ENCODE assay signal across 8 mouse cellular contexts in genomic region chr19:6076564-6077393, GRCm38 (mm10). TPM values are rescaled to one million over a fixed set of nuclear protein-coding genes. Genes with fewer than 3 reads are reported as not detected.
DNase-seq lines count a peak whose midpoint lies in the region; ATAC-seq lines count a peak whose summit lies in the region.

Gene Vps51, minus strand, starts transcription at chr19:6077231.

- H3K9ac ChIP-seq in hindbrain, embryonic 14.5 days: peak within 1 kb of the TSS; percentile 72

- 1% methylated on average over 33 of the region's 33 CpGs for WGBS in hindbrain, embryonic 14.5 days

- H3K4me1 ChIP-seq in hindbrain, embryonic 14.5 days (replicated peaks; ENCODE audit: control insufficient read depth, insufficient read depth, low read length): peaks cover 8% of the 10 kb centered on the region

- peak within 1 kb of the TSS; percentile 87 for H3K4me2 ChIP-seq in hindbrain, embryonic 14.5 days (replicated peaks)

- peaks cover 49% of the 10 kb centered on the region for H3K36me3 ChIP-seq in hindbrain, embryonic 14.5 days (replicated peaks; ENCODE audit: control insufficient read depth, insufficient read depth)

- peak; percentile 90 for ATAC-seq in hindbrain, embryonic 14.5 days (ENCODE audit: low FRiP score)

- DNase-seq in WW6 (ENCODE audit: low read depth, low spot score): peak; percentile 72
- DNase-seq in cerebellum, postnatal 36 days: peak; percentile 84 to 92
- peak; percentile 89 to 93 for DNase-seq in frontal cortex, postnatal 36 days (ENCODE audit: low spot score in 2 of 2)
- peak; percentile 90 for DNase-seq in hindbrain, embryonic 14.5 days (ENCODE audit: low spot score)
- DNase-seq in layer of hippocampus, postnatal 36 days: peak; percentile 79 to 83
- DNase-seq in lung, postnatal 36 days: peak; percentile 94
- peak; percentile 96 for DNase-seq in retina, embryonic 14.5 days (ENCODE audit: low spot score)
- DNase-seq in thymus, postnatal 36 days: peak; percentile 81 to 83

- no peaks in the 10 kb centered on the region for H3K9me3 ChIP-seq in hindbrain, embryonic 14.5 days (ENCODE audit: control insufficient read depth, low read length)

- no peaks in the 10 kb centered on the region for H3K27me3 ChIP-seq in hindbrain, embryonic 14.5 days (ENCODE audit: control insufficient read depth, insufficient read depth, low read length)

- H3K4me3 ChIP-seq in hindbrain, embryonic 14.5 days (replicated peaks; ENCODE audit: low read length): peak within 1 kb of the TSS; percentile 63

- peak within 1 kb of the TSS; percentile 82 for H3K27ac ChIP-seq in hindbrain, embryonic 14.5 days

RNA-seq across cellular contexts. Expression of gene Vps51, which starts in this region (rescaled TPM):
- 71.7 and 74.2 TPM in 2 replicates for polyA plus RNA-seq in hindbrain, embryonic 14.5 days (2014; fragmentation: Nextera tagmentation; extraction: Ambion mirVana)
- total RNA-seq in layer of hippocampus, postnatal 36 days (2021): 10 to 100 TPM; 85.3 to 88.8 TPM

Comparison
In these comparisons a context has a peak if more than half of its experiments do, and no peak if none do; other contexts are left out.
1. Peak in every context shown above with its lines: DNase-seq, ATAC-seq, H3K4me3 ChIP-seq and H3K27ac ChIP-seq.